Mouse (Mus musculus): ENCODE measurements around the gene Cass4.

The Cass4 gene

GRCm38 (mm10) chr2:172440640-172441005, 47.0 kb downstream of the Cass4 start:
- no peak for DNase-seq (ENCODE audit: low spot score)

- DNase-seq (ENCODE audit: low spot score), result no peak
Measured at GRCm38 (mm10) chr2:172441176-172441575, 47.6 kb downstream of the Cass4 start.

- no peak for DNase-seq (ENCODE audit: low spot score)
Measured at GRCm38 (mm10) chr2:172445617-172446016, 52.0 kb downstream of the Cass4 start.

GRCm38 (mm10) chr2:172447317-172447716, 53.7 kb downstream of the Cass4 start:
- DNase-seq (ENCODE audit: low spot score), result no peak

GRCm38 (mm10) chr2:172448329-172448728, 54.7 kb downstream of the Cass4 start:
- no peak for DNase-seq (ENCODE audit: low spot score)

- DNase-seq (ENCODE audit: low spot score), result no peak
Measured at GRCm38 (mm10) chr2:172450640-172451039, 57.0 kb downstream of the Cass4 start.

- DNase-seq (ENCODE audit: low spot score), result no peak
Measured at GRCm38 (mm10) chr2:172452031-172452430, 58.4 kb downstream of the Cass4 start.

GRCm38 (mm10) chr2:172452458-172452857, 58.9 kb downstream of the Cass4 start:
- DNase-seq (ENCODE audit: low spot score), result no peak

GRCm38 (mm10) chr2:172458496-172458895, 64.9 kb downstream of the Cass4 start, which contains the start of gene Gcnt7:
TSS of gene Gcnt7 (minus strand) at chr2:172458596.
- DNase-seq (ENCODE audit: low spot score), result no peak

GRCm38 (mm10) chr2:172460647-172461046, 67.1 kb downstream of the Cass4 start:
- DNase-seq (ENCODE audit: low spot score), result no peak

- DNase-seq (ENCODE audit: low spot score), result no peak
Measured at GRCm38 (mm10) chr2:172462813-172463212, 69.2 kb downstream of the Cass4 start.

GRCm38 (mm10) chr2:172466427-172467132, 73.0 kb downstream of the Cass4 start:
- DNase-seq (ENCODE audit: low spot score), result no peak

- DNase-seq (ENCODE audit: low spot score), result no peak
Measured at GRCm38 (mm10) chr2:172467206-172467605, 73.6 kb downstream of the Cass4 start.

GRCm38 (mm10) chr2:172468346-172468819, 74.8 kb downstream of the Cass4 start:
- no peak for DNase-seq (ENCODE audit: low spot score)

- DNase-seq (ENCODE audit: low spot score), result no peak
Measured at GRCm38 (mm10) chr2:172472318-172472717, 78.7 kb downstream of the Cass4 start, which contains the start of gene Fam209. TSS of gene Fam209 (plus strand) at chr2:172472520.

GRCm38 (mm10) chr2:172473591-172473990, 80.0 kb downstream of the Cass4 start:
- no peak for DNase-seq (ENCODE audit: low spot score)

- DNase-seq (ENCODE audit: low spot score), result no peak
Measured at GRCm38 (mm10) chr2:172474970-172475369, 81.4 kb downstream of the Cass4 start.

- DNase-seq (ENCODE audit: low spot score), result no peak
Measured at GRCm38 (mm10) chr2:172476707-172477260, 83.2 kb downstream of the Cass4 start.

- no peak for DNase-seq (ENCODE audit: low spot score)
Measured at GRCm38 (mm10) chr2:172477350-172477749, 83.8 kb downstream of the Cass4 start.

- peak; percentile 19 for DNase-seq (ENCODE audit: low spot score)
Measured at GRCm38 (mm10) chr2:172477860-172478259, 84.3 kb downstream of the Cass4 start.

- DNase-seq (ENCODE audit: low spot score), result no peak
Measured at GRCm38 (mm10) chr2:172480296-172480695, 86.7 kb downstream of the Cass4 start.

GRCm38 (mm10) chr2:172481654-172482385, 88.2 kb downstream of the Cass4 start:
- DNase-seq (ENCODE audit: low spot score), result no peak
